Mouse (Mus musculus) A20 (cell line): ENCODE results near the gene Rd3l.

Source experiments
- DNase-seq: peaks from one replicate; pipeline ENCODE4 v3.0.0-alpha.2; 2011; ENCODE audit warnings: low read depth, low spot score

The Rd3l gene

DNA sequence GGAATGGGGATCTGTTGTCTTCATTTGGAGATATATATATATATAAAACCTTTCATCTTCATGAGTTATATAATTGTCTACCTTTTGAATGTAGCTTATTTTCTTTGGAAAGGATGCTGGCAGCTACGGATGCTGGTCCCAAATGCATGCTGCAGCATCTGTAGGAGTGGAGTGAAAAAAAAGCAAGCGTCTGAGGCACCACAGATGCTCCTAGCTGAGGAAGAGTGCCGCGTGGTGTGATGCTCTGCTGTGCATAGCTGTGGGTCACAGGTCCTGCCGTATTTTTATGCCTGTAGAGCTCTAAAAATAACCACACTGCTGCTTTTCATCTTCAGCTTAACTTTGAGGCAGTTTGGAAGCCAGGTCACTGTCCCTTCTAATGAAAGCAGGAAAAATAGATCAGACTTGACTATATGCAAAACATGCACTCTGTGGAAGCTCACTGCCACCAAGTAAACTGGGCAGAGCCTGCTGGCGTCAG is at the start of gene Rd3l:
TSS of gene Rd3l (minus strand) at position 431 of the 481 bp plus-strand sequence.
- DNase-seq, result peak; percentile 18

DNA sequence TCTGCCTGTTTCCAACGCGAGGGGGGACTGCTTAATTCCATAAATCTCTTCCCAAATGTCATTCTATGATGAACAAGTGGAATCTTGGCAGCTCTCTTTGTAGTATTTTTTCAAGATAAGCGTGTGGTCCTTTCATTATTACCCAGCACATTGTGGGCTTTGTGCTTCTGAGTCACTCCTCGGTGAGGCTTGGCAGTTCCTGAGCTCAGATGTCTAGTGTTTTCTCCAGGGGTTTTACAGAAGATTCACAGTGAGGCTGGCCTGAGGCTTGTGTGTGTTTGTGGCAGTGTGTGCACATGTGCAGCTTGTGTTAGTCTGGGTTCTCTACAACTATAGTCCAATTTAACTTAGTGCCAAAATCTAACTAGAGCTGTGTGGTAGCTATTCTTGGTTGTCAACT is 46.3 kb upstream of the Rd3l start:
- no peak for DNase-seq

DNA sequence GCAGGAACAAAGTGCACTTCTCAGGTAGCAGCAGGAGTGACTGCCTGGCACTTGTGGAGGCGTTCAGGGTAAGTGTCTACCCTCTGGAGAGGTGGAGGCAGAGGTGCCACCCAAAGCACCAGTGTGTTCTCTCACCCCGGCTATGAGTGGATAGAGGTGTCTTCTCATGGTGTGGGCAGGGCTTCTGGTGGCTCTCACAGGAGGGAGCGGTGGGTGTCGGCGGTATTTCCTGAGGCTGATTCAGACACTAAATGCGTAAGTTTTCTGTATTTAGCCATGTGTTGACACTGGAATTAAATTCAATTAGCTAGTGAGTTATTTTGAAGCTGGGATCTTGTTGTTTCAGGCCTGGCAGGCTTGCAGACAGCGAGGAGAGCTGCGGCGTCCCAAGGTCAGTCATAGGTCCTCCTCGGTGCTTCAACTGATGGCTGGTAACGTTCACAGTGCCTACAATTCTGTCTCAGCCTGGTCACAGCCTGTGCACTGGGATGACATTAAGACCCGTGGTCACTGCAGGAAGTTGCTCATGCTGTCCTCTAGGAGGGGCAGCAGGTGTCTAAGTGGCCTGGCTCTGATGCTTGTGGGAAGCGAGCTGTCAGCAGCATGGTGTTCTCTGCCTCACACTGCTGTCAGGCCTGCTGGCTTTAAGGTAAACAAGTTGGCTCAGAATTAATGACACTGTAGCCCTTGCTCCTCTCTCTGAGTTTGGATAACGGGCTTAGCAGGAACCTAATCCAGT is 45.0 kb upstream of the Rd3l start:
- no peak for DNase-seq

DNA sequence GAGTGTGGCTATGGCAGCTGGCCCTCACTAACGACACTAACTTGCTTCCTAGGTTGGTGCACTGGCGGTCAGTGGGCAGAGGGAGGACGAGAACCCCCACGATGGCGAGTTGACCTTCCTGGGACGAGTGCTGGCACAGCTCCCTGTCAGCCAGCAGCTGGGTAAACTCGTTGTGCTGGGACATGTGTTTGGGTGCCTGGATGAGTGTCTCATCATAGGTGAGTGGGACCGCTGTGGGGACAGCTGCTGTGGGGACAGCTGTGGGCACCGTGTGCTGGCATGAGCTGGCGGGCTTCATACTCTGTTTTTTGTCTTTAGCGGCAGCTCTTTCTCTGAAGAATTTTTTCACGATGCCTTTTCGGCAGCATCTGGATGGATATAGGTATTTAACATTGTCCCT is 44.3 kb upstream of the Rd3l start:
- DNase-seq, result no peak

DNA sequence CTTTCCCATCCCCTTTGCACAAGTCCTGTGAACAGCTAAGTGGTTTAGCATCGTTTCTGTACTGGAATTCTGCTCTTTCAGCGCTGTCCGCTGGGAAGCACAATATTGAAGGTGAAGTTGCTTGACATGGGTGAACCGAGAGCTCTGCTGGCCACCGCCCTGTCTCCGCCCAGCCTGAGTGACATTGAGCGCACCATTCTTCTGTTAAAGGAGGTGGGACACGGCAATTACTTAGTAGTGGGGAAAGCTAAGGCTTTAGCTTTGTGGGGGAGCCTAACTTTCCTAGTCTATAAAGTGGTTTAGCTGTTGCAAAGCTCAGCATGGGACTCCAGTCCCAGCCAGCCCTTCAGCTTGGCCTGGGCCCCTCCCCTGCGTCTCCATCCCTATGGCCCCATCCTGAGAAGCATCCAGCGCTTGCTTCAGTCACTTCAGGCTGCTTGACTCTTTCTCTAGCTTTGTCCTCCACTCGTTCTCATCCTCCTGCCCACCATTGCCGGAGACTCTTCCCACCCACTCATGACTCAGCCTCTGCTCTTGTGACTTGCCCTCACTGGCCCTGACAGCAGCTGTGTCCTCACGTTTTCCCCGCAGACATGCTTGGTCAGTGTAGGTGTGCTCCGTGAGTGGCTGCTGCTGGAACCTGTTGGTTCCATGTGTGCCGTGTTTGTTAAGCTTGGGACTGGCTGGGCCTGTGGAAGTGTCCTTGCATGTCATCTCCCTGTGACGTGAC is 43.6 kb upstream of the Rd3l start:
- DNase-seq, result no peak

DNA sequence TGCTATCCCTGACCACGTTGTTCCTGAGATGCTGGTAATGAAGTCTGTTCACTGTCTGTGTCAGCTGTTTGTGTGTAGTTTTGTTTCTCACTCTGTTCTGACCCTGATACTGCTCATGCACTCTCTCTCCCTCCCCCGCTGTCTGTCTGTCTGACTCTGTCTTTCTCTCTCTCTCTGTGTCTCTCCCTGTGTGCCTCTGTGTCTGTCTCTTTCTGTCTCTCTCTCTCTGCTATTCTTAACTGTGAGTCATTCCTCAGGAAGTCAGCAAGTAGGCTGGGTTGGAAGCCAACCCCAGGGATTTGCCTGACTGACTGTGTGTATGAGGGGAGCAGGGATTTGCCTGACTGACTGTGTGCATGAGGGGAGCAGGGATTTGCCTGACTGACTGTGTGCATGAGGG is 42.2 kb upstream of the Rd3l start:
- DNase-seq, result no peak

DNA sequence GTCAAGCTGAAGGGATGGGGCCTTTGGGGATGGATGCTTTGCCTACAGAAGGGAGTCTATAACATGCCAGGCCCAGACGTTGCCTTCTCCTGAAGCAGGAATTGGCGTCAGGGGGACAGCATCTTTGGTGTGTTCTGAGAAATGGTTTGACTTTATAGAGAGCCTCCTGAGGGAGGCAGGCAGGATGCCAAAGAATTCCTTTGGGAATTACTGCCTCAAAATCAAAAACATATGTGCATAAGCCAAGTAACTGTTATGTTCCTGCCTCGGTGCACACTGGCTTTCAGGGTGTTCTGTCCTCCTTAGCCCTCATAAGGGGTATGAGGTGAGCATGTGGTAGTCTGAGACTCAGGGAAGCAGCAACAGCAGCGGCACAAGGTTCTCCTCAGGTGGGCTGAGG is 35.2 kb upstream of the Rd3l start:
- no peak for DNase-seq

DNA sequence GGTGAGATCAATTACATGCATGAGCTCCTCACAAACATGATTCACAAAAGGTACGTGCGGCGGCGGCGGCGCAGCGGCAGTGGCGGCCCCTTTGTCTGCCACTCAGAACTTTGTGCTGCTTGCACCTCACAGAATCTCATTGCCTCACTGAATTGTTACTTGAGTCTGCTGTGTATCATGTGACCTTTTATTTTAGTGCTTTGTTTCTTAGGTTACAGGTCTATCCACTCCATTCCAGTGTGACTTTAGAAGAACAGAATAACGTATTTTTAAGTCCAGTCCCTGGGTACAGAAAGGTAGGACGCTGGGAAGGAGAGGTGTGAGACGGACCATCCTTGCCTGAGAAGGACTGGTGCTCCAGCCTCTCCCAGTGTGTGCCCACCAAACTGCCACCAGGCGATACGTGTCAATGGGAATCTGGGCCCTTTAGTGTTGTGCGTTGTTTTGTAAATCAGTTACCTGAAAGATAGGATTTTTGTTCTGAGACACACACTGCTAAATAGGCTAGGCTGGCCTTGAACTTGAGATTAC is 32.2 kb upstream of the Rd3l start:
- no peak for DNase-seq

DNA sequence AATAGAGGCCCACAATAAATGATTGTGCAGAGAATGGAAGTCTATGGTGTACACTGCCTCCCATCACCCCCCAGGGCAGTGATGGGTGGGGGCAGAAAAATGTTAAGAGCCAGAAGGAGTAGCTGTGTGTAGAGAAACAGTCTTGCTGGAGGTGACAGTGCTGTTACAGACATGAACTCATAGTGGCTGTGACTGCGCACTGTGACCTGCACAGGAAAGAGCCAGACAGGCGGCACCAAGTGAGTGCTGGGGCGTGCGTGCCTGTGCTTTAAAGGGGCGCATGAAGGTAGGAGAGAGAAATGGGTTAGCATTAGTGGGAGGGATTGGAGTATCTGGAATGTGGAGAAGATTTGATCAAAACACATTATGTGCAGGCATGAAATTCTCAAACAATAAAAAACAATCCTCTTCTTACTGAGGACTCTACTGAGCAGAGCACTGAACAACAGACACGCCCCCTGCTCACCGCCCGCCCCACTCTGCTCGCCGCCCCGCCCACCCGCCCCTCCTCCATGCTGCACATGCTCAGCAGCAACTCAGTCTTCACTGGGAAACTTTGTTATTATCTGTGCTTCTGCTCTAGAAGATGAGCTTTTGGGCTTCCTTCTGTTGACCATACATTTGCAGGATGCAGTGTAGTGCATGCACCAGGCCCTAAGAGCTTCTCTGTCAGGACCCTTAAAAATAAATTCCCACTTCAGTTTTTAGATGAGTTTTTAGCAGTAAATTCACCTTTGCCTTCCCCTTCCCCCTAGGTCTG is 31.6 kb upstream of the Rd3l start:
- peak; percentile 87 for DNase-seq

DNA sequence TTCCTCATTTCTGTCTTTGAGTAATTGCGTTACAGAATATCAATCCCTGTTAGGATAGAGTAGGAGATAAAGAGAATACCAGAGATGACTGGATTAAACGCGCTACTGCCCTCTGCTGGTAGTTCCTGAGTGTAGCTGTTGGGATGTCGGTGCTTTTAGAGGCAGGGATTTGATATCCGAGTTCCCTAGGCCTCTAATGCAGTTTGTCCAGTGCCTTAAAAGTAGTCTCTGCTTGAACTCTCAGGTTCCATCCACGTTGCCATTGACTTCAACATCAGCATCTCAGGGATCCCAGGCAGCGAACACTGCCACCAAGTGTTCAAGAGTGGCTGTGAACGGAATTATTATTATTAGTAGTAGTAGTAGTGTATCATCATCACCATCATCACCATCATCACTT is 20.1 kb upstream of the Rd3l start:
- DNase-seq, result peak; percentile 59

DNA sequence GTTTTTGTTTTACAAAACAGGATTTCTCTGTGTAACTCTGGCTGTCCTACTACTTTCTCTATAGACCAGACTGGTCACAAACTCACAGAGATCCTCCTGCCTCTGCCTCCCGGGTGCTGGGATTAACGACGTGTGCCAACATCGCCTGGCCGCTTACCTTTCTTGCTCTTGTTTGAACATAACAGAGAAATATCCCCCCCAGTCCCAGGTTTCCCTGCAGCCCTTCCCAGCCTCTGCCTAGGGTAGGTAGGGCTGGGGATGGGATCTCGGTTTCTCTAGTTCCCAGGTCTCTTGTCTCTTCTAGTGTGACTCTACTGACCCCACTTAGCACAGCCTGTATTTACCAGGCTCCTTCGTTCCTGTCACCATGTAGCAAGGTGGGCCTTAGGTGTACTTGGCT is 18.6 kb upstream of the Rd3l start:
- no peak for DNase-seq

DNA sequence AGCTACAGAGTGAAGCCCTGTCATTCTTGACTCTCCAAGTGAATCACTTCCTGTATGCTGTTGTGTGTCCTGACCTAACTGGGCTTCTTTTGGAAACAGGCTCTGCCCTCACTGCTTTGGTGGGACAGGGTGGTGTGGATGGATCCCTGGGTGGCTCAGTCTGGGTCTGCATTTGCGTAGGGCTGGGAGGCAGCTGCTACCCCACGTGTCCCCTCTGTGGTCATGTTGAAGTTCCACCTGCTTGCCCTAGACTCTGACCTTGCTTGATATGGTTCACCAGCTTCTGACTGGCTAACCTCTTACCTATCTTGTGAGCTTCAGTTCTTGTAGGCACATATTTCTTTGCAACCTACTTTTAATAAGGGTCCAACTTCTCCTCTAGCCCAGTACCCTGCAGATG is 14.0 kb upstream of the Rd3l start:
- peak; percentile 65 for DNase-seq

DNA sequence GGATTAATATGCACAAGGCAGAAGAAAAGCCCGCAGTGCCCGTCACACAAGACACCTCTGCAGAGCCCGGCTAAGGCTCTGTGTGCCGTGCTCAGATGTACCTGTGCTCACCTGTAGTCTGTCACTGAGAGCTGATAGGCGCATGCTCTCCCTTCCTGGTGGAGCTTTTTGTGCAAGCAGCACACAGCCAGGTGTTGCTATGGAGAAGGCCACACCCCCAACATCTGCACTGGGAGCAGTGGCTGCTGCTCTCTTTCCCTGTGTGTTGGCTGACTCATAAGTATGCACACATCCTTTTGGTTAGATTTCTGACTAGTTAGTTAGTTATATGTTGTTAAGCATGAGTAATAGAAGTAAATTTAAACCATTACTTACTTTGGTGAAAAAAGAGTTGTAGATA is 11.5 kb upstream of the Rd3l start:
- no peak for DNase-seq

DNA sequence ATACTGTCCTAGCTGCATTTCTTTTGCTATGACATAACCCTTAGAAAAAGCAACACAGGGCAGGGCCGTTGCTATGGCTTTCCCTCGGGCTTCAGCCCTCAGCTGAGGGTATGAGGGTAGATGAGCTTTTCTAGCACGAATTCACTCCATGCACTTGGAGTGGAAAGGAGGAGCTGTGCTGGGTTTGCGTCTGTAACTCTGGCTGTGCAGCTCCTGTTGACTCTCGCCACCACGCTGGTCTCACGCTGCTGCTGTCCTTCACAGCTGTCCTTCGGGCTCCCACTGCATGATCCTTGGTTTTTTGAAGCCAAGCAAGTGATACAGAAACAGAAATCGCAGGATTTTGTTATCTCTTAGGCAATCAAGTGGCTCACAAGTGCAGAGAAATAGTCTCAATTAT is 5.6 kb upstream of the Rd3l start:
- DNase-seq, result no peak

DNA sequence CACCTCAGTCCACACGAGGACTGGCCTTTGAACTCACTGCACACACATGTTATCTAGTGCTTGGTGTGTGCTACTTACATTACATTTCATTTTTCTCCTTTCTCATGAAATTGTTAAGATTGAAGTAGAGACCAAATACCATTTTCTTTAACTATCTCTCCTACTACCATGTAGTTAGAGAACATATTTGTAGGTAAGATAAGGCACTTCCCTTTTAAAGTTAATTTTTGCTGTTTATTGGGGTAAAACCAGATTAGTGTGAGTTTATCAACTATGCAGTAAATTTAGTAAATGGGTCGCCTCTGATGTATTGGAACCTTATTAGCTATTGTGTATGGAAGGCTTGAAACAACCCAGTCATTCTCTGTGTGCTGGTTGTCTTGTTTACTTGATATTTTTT is 2.0 kb upstream of the Rd3l start:
- no peak for DNase-seq

DNA sequence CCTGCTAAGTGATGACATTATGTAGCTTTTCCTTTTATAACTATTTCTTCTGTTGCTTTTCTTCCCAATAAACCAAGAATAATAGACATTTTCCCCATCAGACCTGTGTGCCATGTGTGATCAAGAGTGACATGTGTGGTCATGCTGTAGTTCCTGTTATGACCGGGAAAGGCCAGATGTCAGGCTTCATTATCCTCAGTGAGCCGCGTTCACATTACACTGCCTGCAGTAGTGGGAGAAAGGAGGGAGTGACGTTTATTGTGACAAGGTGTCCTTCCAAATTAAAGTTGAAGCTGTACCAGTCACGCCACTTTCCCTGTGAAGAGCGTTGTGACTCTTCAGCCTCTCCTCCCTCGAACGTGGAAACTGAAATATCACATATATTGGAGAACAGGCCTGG is 714 bp upstream of the Rd3l start:
- no peak for DNase-seq

DNA sequence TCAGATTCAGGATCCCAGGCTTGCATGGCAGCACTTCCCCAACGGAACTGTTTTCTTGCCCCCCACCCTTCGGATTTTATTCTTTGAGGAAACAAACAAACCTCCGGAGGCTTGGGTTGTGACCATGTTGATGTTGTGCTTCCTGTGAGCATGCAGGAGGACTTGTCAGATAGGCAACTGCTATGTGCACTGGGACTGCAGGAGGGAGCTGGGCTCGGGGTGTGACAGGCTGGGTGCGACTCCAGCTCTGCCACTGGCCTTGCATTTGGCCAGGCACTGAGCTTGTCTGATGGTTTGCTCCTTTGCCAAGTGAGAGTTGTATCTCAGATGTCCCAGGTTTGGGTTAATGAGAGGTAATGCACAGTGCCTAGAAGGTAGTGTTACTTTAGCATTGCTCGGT is 2.8 kb downstream of the Rd3l start:
- DNase-seq, result no peak

DNA sequence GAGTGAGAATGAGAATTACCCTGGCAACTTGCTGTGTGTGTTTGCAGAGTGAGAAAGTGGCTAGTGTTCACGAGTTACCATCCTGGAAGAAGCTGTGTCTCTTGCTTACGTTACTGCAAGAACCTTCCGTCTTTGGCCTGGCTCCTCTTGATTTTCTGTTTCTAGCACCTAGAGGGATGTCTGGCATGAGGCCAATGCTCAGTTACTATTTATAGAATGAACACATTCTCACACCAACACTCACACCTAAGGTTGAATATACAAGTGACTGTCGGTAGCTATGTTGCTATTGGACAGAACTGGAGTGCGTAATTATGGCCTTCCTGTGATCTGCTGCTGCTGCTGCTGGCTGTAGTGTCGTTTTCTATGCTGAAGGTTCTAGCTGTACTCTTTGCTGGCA is 4.0 kb downstream of the Rd3l start:
- no peak for DNase-seq

DNA sequence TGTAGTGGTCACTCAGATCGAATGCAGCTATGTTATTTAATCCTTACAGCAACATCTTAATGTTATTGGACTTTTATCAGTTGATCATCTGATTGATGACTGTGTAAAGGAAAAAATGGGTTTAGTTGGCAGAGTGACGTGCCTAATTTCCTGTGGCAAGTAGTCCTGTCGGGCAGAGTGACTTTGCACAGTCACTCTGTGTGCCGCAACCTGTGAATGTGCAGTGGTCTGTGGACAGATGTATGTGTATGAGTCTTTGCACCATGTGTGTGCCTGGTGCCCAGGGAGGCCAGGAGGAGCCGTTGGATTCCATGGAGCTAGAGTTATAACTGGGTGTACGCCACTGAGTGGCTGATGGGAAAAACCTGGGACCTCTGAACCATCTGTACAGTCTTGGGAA is 6.5 kb downstream of the Rd3l start:
- no peak for DNase-seq

DNA sequence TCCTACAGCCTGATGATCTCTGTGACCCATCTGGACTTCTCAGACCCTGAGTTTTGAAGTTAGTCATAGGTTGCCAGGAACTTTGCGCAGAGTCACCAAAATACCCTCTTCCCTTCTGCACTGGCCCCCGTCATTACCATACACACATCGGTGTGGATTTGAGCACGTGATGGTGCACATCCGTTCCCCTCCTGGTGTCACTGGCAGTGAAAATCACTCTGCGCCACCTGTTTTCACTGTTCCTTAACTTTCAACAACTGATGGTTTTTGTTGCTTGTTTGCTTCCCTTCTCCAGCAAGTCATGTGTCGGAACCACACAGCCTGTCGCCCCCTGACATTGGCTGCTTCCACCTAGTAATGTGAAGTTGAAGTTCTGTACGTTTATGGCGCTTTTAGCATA is 8.6 kb downstream of the Rd3l start:
- no peak for DNase-seq

DNA sequence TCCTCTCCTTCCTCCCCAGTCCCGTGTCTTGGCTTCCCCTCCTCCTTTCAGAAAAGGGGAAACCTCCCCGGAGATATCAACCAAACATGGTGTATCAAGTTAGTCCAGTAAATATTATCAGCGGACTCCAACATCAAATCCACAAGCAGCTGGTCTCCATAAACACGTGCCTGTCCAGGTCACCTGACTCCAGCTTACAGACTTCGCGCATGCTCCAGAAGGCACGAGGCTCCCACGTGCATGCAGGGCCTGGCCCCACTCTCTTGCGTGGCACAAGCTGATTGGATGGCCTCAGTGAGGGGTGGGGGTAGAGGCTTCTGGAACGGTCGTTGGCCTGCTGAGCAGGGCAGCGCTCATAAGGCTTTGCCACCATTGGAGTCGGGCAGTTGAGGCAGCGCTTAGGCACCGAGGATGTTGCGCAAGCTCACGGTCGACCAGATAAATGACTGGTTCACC is 9.9 kb downstream of the Rd3l start, which contains the start of gene Tdrd9:
TSS of gene Tdrd9 (plus strand) at position 329 of the 456 bp plus-strand sequence.
- no peak for DNase-seq

DNA sequence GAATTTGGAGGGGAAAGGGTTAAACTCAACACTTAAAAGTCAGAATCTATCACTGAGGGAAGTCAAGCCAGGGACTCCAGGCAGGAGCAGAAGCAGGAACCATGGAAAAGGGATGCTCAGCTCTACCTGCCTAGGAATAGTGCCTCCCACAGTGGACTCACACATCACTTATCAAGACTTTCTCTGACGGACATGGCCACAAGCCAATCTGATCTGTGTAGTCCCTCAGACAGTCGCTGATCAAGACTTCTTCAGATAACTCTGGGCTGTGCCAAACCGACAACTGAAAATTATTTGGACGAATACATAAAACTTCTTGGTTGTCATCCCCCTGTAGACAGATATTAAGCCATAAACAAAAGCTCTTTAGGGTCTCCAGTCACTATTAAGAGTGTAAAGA is 11.0 kb downstream of the Rd3l start:
- DNase-seq, result no peak
